9 mouse cellular contexts compared by ENCODE assay signal in the genomic region with DNA sequence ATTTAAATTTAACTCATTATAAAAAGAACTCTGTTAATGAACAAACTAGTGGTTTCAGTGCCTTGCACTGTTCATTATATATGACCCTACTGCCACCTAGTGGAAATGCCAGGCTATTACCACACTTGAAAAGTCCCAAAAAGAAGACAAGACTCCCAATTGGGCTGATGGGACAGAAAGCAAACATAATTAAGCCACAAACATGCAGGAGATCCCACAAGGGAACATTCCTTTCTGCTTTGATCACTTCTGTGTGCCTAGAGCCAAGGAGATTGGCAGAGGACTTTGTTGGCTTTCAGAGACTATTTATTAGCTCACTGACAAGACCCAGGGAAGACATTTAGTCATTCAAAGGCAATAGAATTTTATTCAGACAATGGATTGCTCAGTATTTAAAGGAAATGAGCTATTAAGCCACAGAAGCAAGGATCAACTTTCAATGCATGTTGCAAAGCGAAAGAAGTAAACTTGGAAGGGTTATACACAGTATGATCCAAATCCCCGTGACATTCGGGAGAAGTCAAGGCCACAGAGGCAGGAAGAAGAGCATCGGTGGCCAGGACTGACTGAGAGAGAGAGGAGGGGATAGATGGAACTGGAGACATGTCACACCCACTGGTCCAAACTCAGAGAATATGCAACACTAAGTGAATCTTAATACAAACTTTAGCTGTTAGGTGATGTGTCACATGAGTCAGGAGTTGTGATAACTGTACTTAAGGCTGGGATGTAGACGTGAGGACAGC. TPM values are rescaled to one million over a fixed set of nuclear protein-coding genes. Genes with fewer than 3 reads are reported as not detected.
DNase-seq lines count a peak whose midpoint lies in the region; ATAC-seq and TF ChIP-seq lines count a peak whose summit lies in the region.
"Had no signal": no experiment of that assay in that cellular context is flagged by ENCODE, and none has a peak within 500 bp of the region (broad histone marks: within the 10 kb centered on the region; RNA-seq: fewer than 3 reads in every experiment).

No protein-coding gene starts in this region.

- DNase-seq in right cerebral cortex, adult 18-20 months = peak; percentile 46
- DNase-seq in right cerebral cortex, postnatal 36 days (ENCODE audit: low spot score in 2 of 2) = no peak
- DNase-seq in c-Kit-positive CD71-positive TER-119-negative erythroid progenitor cells, embryonic 14.5 days (ENCODE audit: low read depth) = peak; percentile 56
- DNase-seq in forebrain, embryonic 11.5 days (ENCODE audit: low spot score) = peak; percentile 59
- DNase-seq in left cerebral cortex, postnatal 14 days (ENCODE audit: low spot score in 2 of 2) = peak; percentile 67 to 78
- DNase-seq in stomach, postnatal 0 days (ENCODE audit: low spot score) = peak; percentile 36

- H3K4me2 ChIP-seq in forebrain, embryonic 11.5 days (ENCODE audit: low read depth, low read length, severe bottlenecking) = no peak overlapping the region
- H3K4me2 ChIP-seq in intestine, embryonic 15.5 days (replicated peaks) = no peak overlapping the region
- H3K4me2 ChIP-seq in midbrain, embryonic 16.5 days (ENCODE audit: low read length) = no peak overlapping the region
- H3K4me2 ChIP-seq in stomach, postnatal 0 days (replicated peaks; ENCODE audit: low read depth) = no peak overlapping the region
- H3K4me2 ChIP-seq: embryonic facial prominence, embryonic 15.5 days had no signal

- no peak overlapping the region for H3K27ac ChIP-seq in forebrain, embryonic 11.5 days (ENCODE audit: low read depth, low read length)
- H3K27ac ChIP-seq in intestine, embryonic 15.5 days = no peak overlapping the region
- H3K27ac ChIP-seq in midbrain, embryonic 16.5 days (ENCODE audit: low read length) = no peak overlapping the region
- no peak overlapping the region for H3K27ac ChIP-seq in stomach, postnatal 0 days (replicated peaks)
- H3K27ac ChIP-seq: embryonic facial prominence, embryonic 15.5 days had no signal

- no peaks in the 10 kb centered on the region for H3K4me1 ChIP-seq in forebrain, embryonic 11.5 days (replicated peaks; ENCODE audit: control insufficient read depth, insufficient read depth, low read length)
- H3K4me1 ChIP-seq in intestine, embryonic 15.5 days (replicated peaks) = no peaks in the 10 kb centered on the region; the same call in 1 of the 2 replicates
- no peaks in the 10 kb centered on the region for H3K4me1 ChIP-seq in midbrain, embryonic 16.5 days (ENCODE audit: control insufficient read depth, insufficient read depth, low read length)
- no peaks in the 10 kb centered on the region for H3K4me1 ChIP-seq in stomach, postnatal 0 days (replicated peaks; ENCODE audit: control insufficient read depth, insufficient read depth)

- H3K9me3 ChIP-seq in forebrain, embryonic 11.5 days (ENCODE audit: control insufficient read depth, low read length) = no peaks in the 10 kb centered on the region
- no peaks in the 10 kb centered on the region for H3K9me3 ChIP-seq in intestine, embryonic 15.5 days
- H3K9me3 ChIP-seq in midbrain, embryonic 16.5 days (replicated peaks; ENCODE audit: control insufficient read depth, low read length, poor library complexity, severe bottlenecking) = peaks cover 5% of the 10 kb centered on the region; the same call in 1 of the 2 replicates
- no peaks in the 10 kb centered on the region for H3K9me3 ChIP-seq in stomach, postnatal 0 days (ENCODE audit: control insufficient read depth, low read length)

- intact Hi-C loops in left cerebral cortex, postnatal 14 days (cut with DNase I) = loop anchor here (2.0 to 10.0 kb wide), 4 partner anchors 243 to 1010 kb away; a partner anchor contains a TSS

- H3K27me3 ChIP-seq in forebrain, embryonic 11.5 days (ENCODE audit: control insufficient read depth, insufficient read depth, low read length) = no peaks in the 10 kb centered on the region
- H3K27me3 ChIP-seq in intestine, embryonic 15.5 days (replicated peaks) = no peaks in the 10 kb centered on the region
- no peaks in the 10 kb centered on the region for H3K27me3 ChIP-seq in midbrain, embryonic 16.5 days (ENCODE audit: control insufficient read depth, insufficient read depth, low read depth, low read length)
- H3K27me3 ChIP-seq in stomach, postnatal 0 days (ENCODE audit: control insufficient read depth, insufficient read depth, low read length) = no peaks in the 10 kb centered on the region
- H3K27me3 ChIP-seq: embryonic facial prominence, embryonic 15.5 days had no signal

- H3K9ac ChIP-seq in forebrain, embryonic 11.5 days (ENCODE audit: low read length) = no peak overlapping the region
- H3K9ac ChIP-seq in intestine, embryonic 15.5 days = no peak overlapping the region
- H3K9ac ChIP-seq in midbrain, embryonic 16.5 days (ENCODE audit: low read depth, low read length) = no peak overlapping the region
- no peak overlapping the region for H3K9ac ChIP-seq in stomach, postnatal 0 days (ENCODE audit: low read length)
- H3K9ac ChIP-seq: embryonic facial prominence, embryonic 15.5 days had no signal

- H3K36me3 ChIP-seq in forebrain, embryonic 11.5 days (ENCODE audit: control insufficient read depth, insufficient read depth, low read length) = no peaks in the 10 kb centered on the region
- no peaks in the 10 kb centered on the region for H3K36me3 ChIP-seq in intestine, embryonic 15.5 days
- H3K36me3 ChIP-seq in midbrain, embryonic 16.5 days (ENCODE audit: control insufficient read depth, insufficient read depth, low read length) = peaks cover 2% of the 10 kb centered on the region; the same call in 1 of the 2 replicates
- no peaks in the 10 kb centered on the region for H3K36me3 ChIP-seq in stomach, postnatal 0 days (ENCODE audit: control insufficient read depth, insufficient read depth, low read length)

- WGBS in forebrain, embryonic 11.5 days = 75% methylated on average over 5 of the region's 5 CpGs
- WGBS in intestine, embryonic 15.5 days = 67% methylated on average over 5 of the region's 5 CpGs
- 67% methylated on average over 5 of the region's 5 CpGs for WGBS in midbrain, embryonic 16.5 days
- WGBS in stomach, postnatal 0 days = 51% methylated on average over 5 of the region's 5 CpGs

- peak; percentile 94 for TF ChIP-seq CTCF in stomach, postnatal 0 days (IDR thresholded peaks at IDR 0.05; ENCODE audit: low read depth)

- TF ChIP-seq EP300 in stomach, postnatal 0 days (optimal IDR thresholded peaks at IDR 0.05) = no peak

- ATAC-seq in forebrain, embryonic 11.5 days (replicated peaks; ENCODE audit: low FRiP score) = 0 out of 2 replicates have a peak, but pooled peaks have one; percentile 61
- ATAC-seq in intestine, embryonic 15.5 days = peak; percentile 61; the same call in 1 of the 2 replicates
- peak; percentile 84 for ATAC-seq in midbrain, embryonic 16.5 days
- ATAC-seq in stomach, postnatal 0 days (ENCODE audit: low FRiP score, low TSS enrichment) = peak; percentile 63; the same call in 1 of the 2 replicates

- no peak overlapping the region for H3K4me3 ChIP-seq in forebrain, embryonic 11.5 days (ENCODE audit: low read depth, low read length)
- H3K4me3 ChIP-seq in intestine, embryonic 15.5 days (replicated peaks) = no peak overlapping the region
- no peak overlapping the region for H3K4me3 ChIP-seq in midbrain, embryonic 16.5 days (ENCODE audit: low read depth, low read length)
- no peak overlapping the region for H3K4me3 ChIP-seq in stomach, postnatal 0 days (ENCODE audit: low read depth, low read length)
- H3K4me3 ChIP-seq: embryonic facial prominence, embryonic 15.5 days had no signal

RNA-seq across cellular contexts. Expression of a gene that starts 40.5 kb away (rescaled TPM):
- 14.1 and 16.1 TPM in 2 replicates for polyA plus RNA-seq in forebrain, embryonic 11.5 days (2014; fragmentation: Nextera tagmentation; extraction: Ambion mirVana)
- 15.3 and 18.1 TPM in 2 replicates for polyA plus RNA-seq in intestine, embryonic 15.5 days (2015; fragmentation: Nextera tagmentation; extraction: Ambion mirVana)
- 10 to 100 TPM; 19.1 to 20.6 TPM for total RNA-seq in left cerebral cortex, postnatal 14 days (2021)
- polyA plus RNA-seq in midbrain, embryonic 16.5 days (2015; fragmentation: Nextera tagmentation; extraction: Ambion mirVana) = 27.0 and 30.6 TPM in 2 replicates
- 10.5 and 12.1 TPM in 2 replicates for polyA plus RNA-seq in stomach, postnatal 0 days (2015; fragmentation: Nextera tagmentation; extraction: Ambion mirVana)

Comparison
In these comparisons a context has a peak if more than half of its experiments do, and no peak if none do; other contexts are left out.
1. DNase-seq: peak in right cerebral cortex, adult 18-20 months (single experiment), c-Kit-positive CD71-positive TER-119-negative erythroid progenitor cells, embryonic 14.5 days (single experiment), forebrain, embryonic 11.5 days (single experiment), left cerebral cortex, postnatal 14 days (2 of 2) and stomach, postnatal 0 days (single experiment); none in right cerebral cortex, postnatal 36 days (0 of 2).
2. Peak in every context shown above with its lines, with median percentiles within 50 percentile points of each other: ATAC-seq.